Mouse (Mus musculus): ENCODE results near the gene Dop1b. TPM values are rescaled to one million over a fixed set of nuclear protein-coding genes. Genes with fewer than 3 reads are reported as not detected.
"Not testable (repeated sequence)": the region's sequence is repeated elsewhere in the genome, so short reads cannot be mapped to it uniquely, and the experiment has no call there.

Gene Dop1b
- polyA plus RNA-seq, 1 experiment from 2014 or later: 8.1 TPM

GRCm38 (mm10) chr16:93774658-93775057 is 63.0 kb downstream of the Dop1b start:
- Histone ChIP-seq H3K27me3 (ENCODE audit: control insufficient read depth, insufficient read depth, low read length) (no peaks in the 10 kb centered on the region), H3K4me3 (ENCODE audit: control insufficient read depth in 1 of 2, insufficient read depth in 1 of 2, low read depth in 1 of 2, low read length in 2 of 2) (no peak overlapping the region), H3K4me1 (ENCODE audit: control insufficient read depth in 2 of 2, insufficient read depth in 2 of 2, low read length in 2 of 2) (peaks cover 0 to 8% of the 10 kb centered on the region in 2 experiments; a peak in 2 of 4 replicates), H3K36me3 (ENCODE audit: control insufficient read depth, insufficient read depth, low read length) (peaks cover 23% of the 10 kb centered on the region; the same call in 1 of the 2 replicates), H3K9me3 (ENCODE audit: control insufficient read depth, low read length) (no peaks in the 10 kb centered on the region), H3K27ac (replicated peaks in 1 of 2; ENCODE audit: control insufficient read depth in 1 of 2, insufficient read depth in 1 of 2, low read depth in 2 of 2, low read length in 2 of 2) (no peak overlapping the region), H3K4me2 (ENCODE audit: low read length) (no peak overlapping the region), H3K9ac (ENCODE audit: low read length) (no peak overlapping the region)
- ATAC-seq (ENCODE audit: insufficient number of reproducible peaks, insufficient read depth, low FRiP score, low read depth): no peak
- WGBS: 74% methylated on average over 5 of the region's 5 CpGs

GRCm38 (mm10) chr16:93776468-93776867 is 64.8 kb downstream of the Dop1b start:
- Histone ChIP-seq H3K27ac (replicated peaks in 1 of 2; ENCODE audit: control insufficient read depth in 1 of 2, insufficient read depth in 1 of 2, low read depth in 2 of 2, low read length in 2 of 2) (no peak overlapping the region), H3K36me3 (ENCODE audit: control insufficient read depth, insufficient read depth, low read length) (peaks cover 15% of the 10 kb centered on the region; the same call in 1 of the 2 replicates), H3K9ac (ENCODE audit: low read length) (no peak overlapping the region), H3K27me3 (ENCODE audit: control insufficient read depth, insufficient read depth, low read length) (no peaks in the 10 kb centered on the region), H3K4me3 (ENCODE audit: control insufficient read depth in 1 of 2, insufficient read depth in 1 of 2, low read depth in 1 of 2, low read length in 2 of 2) (no peak overlapping the region), H3K9me3 (ENCODE audit: control insufficient read depth, low read length) (no peaks in the 10 kb centered on the region), H3K4me1 (ENCODE audit: control insufficient read depth in 2 of 2, insufficient read depth in 2 of 2, low read length in 2 of 2) (no peaks in the 10 kb centered on the region), H3K4me2 (ENCODE audit: low read length) (no peak overlapping the region)
- no peak for ATAC-seq (ENCODE audit: insufficient number of reproducible peaks, insufficient read depth, low FRiP score, low read depth)
- WGBS: 63% methylated on average over 5 of the region's 5 CpGs

GRCm38 (mm10) chr16:93777247-93777999 is 65.7 kb downstream of the Dop1b start:
- no peaks in the 10 kb centered on the region for H3K9me3 ChIP-seq (ENCODE audit: control insufficient read depth, low read length)
- no peak overlapping the region for H3K27ac ChIP-seq (replicated peaks in 1 of 2; ENCODE audit: control insufficient read depth in 1 of 2, insufficient read depth in 1 of 2, low read depth in 2 of 2, low read length in 2 of 2)
- WGBS: 50% methylated on average over 14 of the region's 14 CpGs
- no peak overlapping the region for H3K4me2 ChIP-seq (ENCODE audit: low read length)
- no peaks in the 10 kb centered on the region for H3K4me1 ChIP-seq (ENCODE audit: control insufficient read depth in 2 of 2, insufficient read depth in 2 of 2, low read length in 2 of 2)
- H3K27me3 ChIP-seq (ENCODE audit: control insufficient read depth, insufficient read depth, low read length): no peaks in the 10 kb centered on the region
- no peak overlapping the region for H3K4me3 ChIP-seq (ENCODE audit: control insufficient read depth in 1 of 2, insufficient read depth in 1 of 2, low read depth in 1 of 2, low read length in 2 of 2)
- ATAC-seq (ENCODE audit: insufficient number of reproducible peaks, insufficient read depth, low FRiP score, low read depth): no peak
- H3K9ac ChIP-seq (ENCODE audit: low read length): no peak overlapping the region
- peaks cover 15% of the 10 kb centered on the region; the same call in 1 of the 2 replicates for H3K36me3 ChIP-seq (ENCODE audit: control insufficient read depth, insufficient read depth, low read length)

- not testable (repeated sequence) for H3K9me3 ChIP-seq (ENCODE audit: control insufficient read depth, low read length); ATAC-seq (ENCODE audit: insufficient number of reproducible peaks, insufficient read depth, low FRiP score, low read depth); H3K4me1 ChIP-seq (ENCODE audit: control insufficient read depth in 2 of 2, insufficient read depth in 2 of 2, low read length in 2 of 2); H3K27ac ChIP-seq (replicated peaks in 1 of 2; ENCODE audit: control insufficient read depth in 1 of 2, insufficient read depth in 1 of 2, low read depth in 2 of 2, low read length in 2 of 2); H3K27me3 ChIP-seq (ENCODE audit: control insufficient read depth, insufficient read depth, low read length); H3K9ac ChIP-seq (ENCODE audit: low read length); H3K4me2 ChIP-seq (ENCODE audit: low read length); H3K4me3 ChIP-seq (ENCODE audit: control insufficient read depth in 1 of 2, insufficient read depth in 1 of 2, low read depth in 1 of 2, low read length in 2 of 2)
- 63% methylated on average over 4 of the region's 4 CpGs for WGBS
- H3K36me3 ChIP-seq (ENCODE audit: control insufficient read depth, insufficient read depth, low read length): peaks cover 15% of the 10 kb centered on the region; the same call in 1 of the 2 replicates
These were observed 66.7 kb downstream of the Dop1b start for GRCm38 (mm10) chr16:93778393-93778792.

- Histone ChIP-seq H3K9me3 (ENCODE audit: control insufficient read depth, low read length) (peaks cover 4% of the 10 kb centered on the region; the same call in 1 of the 2 replicates), H3K27ac (replicated peaks in 1 of 2; ENCODE audit: control insufficient read depth in 1 of 2, insufficient read depth in 1 of 2, low read depth in 2 of 2, low read length in 2 of 2) (no peak overlapping the region), H3K4me3 (ENCODE audit: control insufficient read depth in 1 of 2, insufficient read depth in 1 of 2, low read depth in 1 of 2, low read length in 2 of 2) (no peak overlapping the region), H3K9ac (ENCODE audit: low read length) (no peak overlapping the region), H3K27me3 (ENCODE audit: control insufficient read depth, insufficient read depth, low read length) (no peaks in the 10 kb centered on the region), H3K4me1 (ENCODE audit: control insufficient read depth in 2 of 2, insufficient read depth in 2 of 2, low read length in 2 of 2) (no peaks in the 10 kb centered on the region), H3K4me2 (ENCODE audit: low read length) (no peak overlapping the region), H3K36me3 (ENCODE audit: control insufficient read depth, insufficient read depth, low read length) (0 out of 2 replicates have a peak, but pooled peaks cover 12% of the 10 kb centered on the region)
- no peak for ATAC-seq (ENCODE audit: insufficient number of reproducible peaks, insufficient read depth, low FRiP score, low read depth)
- 81% methylated on average over 4 of the region's 4 CpGs for WGBS
These were observed 67.8 kb downstream of the Dop1b start for GRCm38 (mm10) chr16:93779554-93779953.

GRCm38 (mm10) chr16:93780660-93781479 is 69.2 kb downstream of the Dop1b start:
- H3K9me3 ChIP-seq (ENCODE audit: control insufficient read depth, low read length): peaks cover 4% of the 10 kb centered on the region; the same call in 1 of the 2 replicates
- no peak for ATAC-seq (ENCODE audit: insufficient number of reproducible peaks, insufficient read depth, low FRiP score, low read depth)
- no peak overlapping the region for H3K27ac ChIP-seq (replicated peaks in 1 of 2; ENCODE audit: control insufficient read depth in 1 of 2, insufficient read depth in 1 of 2, low read depth in 2 of 2, low read length in 2 of 2)
- 0 out of 2 replicates have a peak, but pooled peaks cover 12% of the 10 kb centered on the region for H3K36me3 ChIP-seq (ENCODE audit: control insufficient read depth, insufficient read depth, low read length)
- H3K4me3 ChIP-seq (ENCODE audit: control insufficient read depth in 1 of 2, insufficient read depth in 1 of 2, low read depth in 1 of 2, low read length in 2 of 2): no peak overlapping the region
- H3K9ac ChIP-seq (ENCODE audit: low read length): no peak overlapping the region
- no peak overlapping the region for H3K4me2 ChIP-seq (ENCODE audit: low read length)
- 49% methylated on average over 14 of the region's 14 CpGs for WGBS
- no peaks in the 10 kb centered on the region for H3K27me3 ChIP-seq (ENCODE audit: control insufficient read depth, insufficient read depth, low read length)
- no peaks in the 10 kb centered on the region for H3K4me1 ChIP-seq (ENCODE audit: control insufficient read depth in 2 of 2, insufficient read depth in 2 of 2, low read length in 2 of 2)

- H3K9me3 ChIP-seq (ENCODE audit: control insufficient read depth, low read length): peaks cover 4% of the 10 kb centered on the region; the same call in 1 of the 2 replicates
- no peaks in the 10 kb centered on the region for H3K4me1 ChIP-seq (ENCODE audit: control insufficient read depth in 2 of 2, insufficient read depth in 2 of 2, low read length in 2 of 2)
- no peaks in the 10 kb centered on the region for H3K27me3 ChIP-seq (ENCODE audit: control insufficient read depth, insufficient read depth, low read length)
- H3K9ac ChIP-seq (ENCODE audit: low read length): no peak overlapping the region
- no peak for ATAC-seq (ENCODE audit: insufficient number of reproducible peaks, insufficient read depth, low FRiP score, low read depth)
- WGBS: 90% methylated on average over 7 of the region's 7 CpGs
- no peak overlapping the region for H3K4me2 ChIP-seq (ENCODE audit: low read length)
- no peak overlapping the region for H3K4me3 ChIP-seq (ENCODE audit: control insufficient read depth in 1 of 2, insufficient read depth in 1 of 2, low read depth in 1 of 2, low read length in 2 of 2)
- 0 out of 2 replicates have a peak, but pooled peaks cover 5% of the 10 kb centered on the region for H3K36me3 ChIP-seq (ENCODE audit: control insufficient read depth, insufficient read depth, low read length)
- H3K27ac ChIP-seq (replicated peaks in 1 of 2; ENCODE audit: control insufficient read depth in 1 of 2, insufficient read depth in 1 of 2, low read depth in 2 of 2, low read length in 2 of 2): no peak overlapping the region
These were observed 72.5 kb downstream of the Dop1b start for GRCm38 (mm10) chr16:93784175-93784574.
